Mouse (Mus musculus) liver, embryonic 18 days (tissue): ENCODE data around the gene Cypt4. TPM values are rescaled to one million over a fixed set of nuclear protein-coding genes. Genes with fewer than 3 reads are reported as not detected.

Experiments
- polyA plus RNA-seq: library from polyadenylated mRNA; depleted of rRNA; stranded (reverse); fragments of >200 nt; gene quantifications from 2 replicates; pipeline ENCODE4 v1.2.3, GENCODE M21; 2012; rRNA removed

The Cypt4 gene
- not detected in 2 replicates for polyA plus RNA-seq

GRCm38 (mm10) chr9:24624896-24625295 is at the start of gene Cypt4:
Cypt4 (plus strand) TSS chr9:24625196.

Other genes with a start within 250 kb of the Cypt4 start
- gene Dpy19l1, start 122.1 kb upstream of the Cypt4 start, polyA plus RNA-seq = 13.9 and 17.5 TPM in 2 replicates
- gene Dpy19l2, start 71.1 kb downstream of the Cypt4 start, polyA plus RNA-seq = not detected in 2 replicates
- gene Tbx20, start 149.1 kb downstream of the Cypt4 start, polyA plus RNA-seq = 0.44 and 0.52 TPM in 2 replicates